Mouse (Mus musculus): ENCODE measurements at regions not wholly inside any gene's neighbourhood (a gene's known extent, or its start where the extent isn't known, plus 50 kb on each side); places are given as distances from the start of the nearest gene placed in this dataset.

DNA sequence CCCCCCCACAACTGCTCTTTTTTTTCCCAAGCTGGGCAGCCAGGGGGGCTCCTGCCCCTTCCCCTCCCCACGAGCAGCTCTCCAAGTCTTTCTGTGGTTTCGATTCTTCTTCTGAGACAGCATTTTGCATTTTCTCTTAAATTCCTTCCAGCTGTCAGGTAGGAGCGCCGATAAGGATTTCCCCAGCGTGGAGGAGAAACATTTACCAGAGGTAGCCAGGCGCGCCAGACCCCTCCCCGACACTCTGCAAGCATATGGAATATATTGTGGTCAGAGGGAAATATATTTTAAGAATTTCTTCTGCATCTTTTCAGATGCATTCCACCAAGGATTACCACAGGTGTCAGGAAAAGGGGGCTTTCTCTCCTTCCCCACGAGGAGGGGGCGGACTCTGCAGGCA is 111.9 kb downstream of the Tbx5 start:
- H3K36me3 ChIP-seq = no peaks in the 10 kb centered on the region
- peak; percentile 65; the same call in 1 of the 2 replicates for ATAC-seq (ENCODE audit: insufficient number of reproducible peaks, insufficient read depth, low FRiP score, low TSS enrichment)
- peak overlapping the region; percentile 63; the same call in 1 of the 2 replicates for H3K27ac ChIP-seq
- peak overlapping the region; percentile 32 for H3K4me2 ChIP-seq (replicated peaks)
- H3K9me3 ChIP-seq = no peaks in the 10 kb centered on the region
- WGBS = 26% methylated on average over 10 of the region's 10 CpGs
- H3K27me3 ChIP-seq = no peaks in the 10 kb centered on the region
- no peak overlapping the region for H3K4me3 ChIP-seq
- H3K4me1 ChIP-seq = peaks cover 16% of the 10 kb centered on the region
- no peak overlapping the region for H3K9ac ChIP-seq

DNA sequence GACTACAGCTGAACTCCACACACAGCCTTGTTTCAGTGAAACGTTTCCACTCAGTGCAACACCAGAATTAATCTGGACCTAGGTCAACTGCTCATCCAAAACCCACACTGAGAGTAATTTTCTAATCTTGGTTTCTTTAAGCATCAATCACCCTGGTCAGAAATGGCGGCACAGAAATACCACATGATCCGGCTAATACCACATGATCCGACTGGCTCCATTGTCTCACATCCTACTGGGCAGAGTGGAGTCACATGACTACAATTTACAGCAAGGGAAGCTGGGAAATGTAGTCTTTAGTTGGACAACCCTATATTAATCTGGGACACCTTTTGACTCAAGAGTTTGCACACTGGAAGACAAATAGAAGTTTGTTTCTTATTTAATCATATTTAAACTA is 115.9 kb downstream of the Tbx5 start:
- no peaks in the 10 kb centered on the region for H3K36me3 ChIP-seq
- no peak for ATAC-seq (ENCODE audit: insufficient number of reproducible peaks, insufficient read depth, low FRiP score, low TSS enrichment)
- H3K9me3 ChIP-seq = no peaks in the 10 kb centered on the region
- no peak overlapping the region for H3K4me2 ChIP-seq (replicated peaks)
- H3K4me3 ChIP-seq = no peak overlapping the region
- no peak overlapping the region for H3K9ac ChIP-seq
- no peaks in the 10 kb centered on the region for H3K27me3 ChIP-seq
- H3K4me1 ChIP-seq = peaks cover 15% of the 10 kb centered on the region
- no peak overlapping the region for H3K27ac ChIP-seq
- 78% methylated on average over 4 of the region's 4 CpGs for WGBS

- Histone ChIP-seq H3K9ac (no peak overlapping the region), H3K4me2 (replicated peaks) (no peak overlapping the region), H3K4me1 (no peaks in the 10 kb centered on the region), H3K27ac (no peak overlapping the region), H3K36me3 (no peaks in the 10 kb centered on the region), H3K4me3 (no peak overlapping the region), H3K27me3 (no peaks in the 10 kb centered on the region), H3K9me3 (no peaks in the 10 kb centered on the region)
- WGBS = 86% methylated on average over 2 of the region's 2 CpGs
- no peak for ATAC-seq (ENCODE audit: insufficient number of reproducible peaks, insufficient read depth, low FRiP score, low TSS enrichment)
Observed at GRCm38 (mm10) chr5:119952085-119952484, 119.6 kb downstream of the Tbx5 start.

- ATAC-seq (ENCODE audit: insufficient number of reproducible peaks, insufficient read depth, low FRiP score, low TSS enrichment) = no peak
- Histone ChIP-seq H3K4me2 (replicated peaks) (no peak overlapping the region), H3K4me1 (no peaks in the 10 kb centered on the region), H3K27ac (no peak overlapping the region), H3K9ac (no peak overlapping the region), H3K36me3 (no peaks in the 10 kb centered on the region), H3K27me3 (no peaks in the 10 kb centered on the region), H3K9me3 (no peaks in the 10 kb centered on the region), H3K4me3 (no peak overlapping the region)
- WGBS = 87% methylated on average over 5 of the region's 5 CpGs
Observed at GRCm38 (mm10) chr5:119953189-119953588, 120.7 kb downstream of the Tbx5 start.

DNA sequence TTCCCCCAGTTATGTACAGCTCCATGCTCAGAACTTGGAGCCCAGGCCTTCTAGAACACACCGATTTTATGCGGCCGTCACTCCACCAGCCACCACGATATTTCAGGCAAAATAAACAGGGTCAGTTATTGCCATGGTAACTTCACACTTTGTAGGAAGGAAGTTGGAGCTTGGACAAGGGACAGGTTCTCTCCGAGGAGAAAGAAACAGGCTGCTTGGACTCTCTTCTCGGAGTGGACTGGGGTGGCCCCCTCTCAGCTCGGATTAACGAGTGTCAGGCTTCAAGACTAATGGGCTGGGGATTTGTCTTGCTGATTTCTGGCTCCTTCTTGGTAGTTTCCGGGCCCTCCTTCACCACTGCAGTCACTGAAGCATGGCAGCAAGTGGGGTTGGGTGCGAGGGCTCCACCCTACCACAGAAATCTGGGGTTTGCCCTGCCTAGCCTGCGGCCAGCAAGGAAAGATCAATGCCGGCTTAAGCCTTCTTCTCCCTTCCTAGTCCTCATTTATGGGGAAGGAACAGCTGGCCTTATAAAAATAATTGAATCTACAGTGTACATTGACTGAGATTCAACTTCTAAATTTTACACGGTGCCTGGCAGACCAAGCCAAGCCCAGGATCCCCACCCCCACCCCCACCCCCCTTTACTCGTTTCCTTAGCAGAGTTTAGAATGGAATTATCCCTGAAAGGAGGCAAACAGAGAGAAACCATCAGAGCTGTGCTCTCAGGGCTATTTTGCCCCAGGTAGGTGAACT is 121.5 kb downstream of the Tbx5 start:
- ATAC-seq (ENCODE audit: insufficient number of reproducible peaks, insufficient read depth, low FRiP score, low TSS enrichment) = no peak
- Histone ChIP-seq H3K9ac (no peak overlapping the region), H3K4me1 (0 out of 2 replicates have a peak, but pooled peaks cover 3% of the 10 kb centered on the region), H3K27me3 (no peaks in the 10 kb centered on the region), H3K36me3 (no peaks in the 10 kb centered on the region), H3K4me2 (replicated peaks) (no peak overlapping the region), H3K9me3 (no peaks in the 10 kb centered on the region), H3K27ac (no peak overlapping the region), H3K4me3 (no peak overlapping the region)
- 73% methylated on average over 14 of the region's 14 CpGs for WGBS

- no peaks in the 10 kb centered on the region for H3K27me3 ChIP-seq
- H3K4me2 ChIP-seq (replicated peaks) = 0 out of 2 replicates have a peak overlapping the region, but pooled peaks have one; percentile 17
- H3K9ac ChIP-seq = no peak overlapping the region
- H3K27ac ChIP-seq = no peak overlapping the region
- ATAC-seq (ENCODE audit: insufficient number of reproducible peaks, insufficient read depth, low FRiP score, low TSS enrichment) = no peak
- H3K9me3 ChIP-seq = no peaks in the 10 kb centered on the region
- WGBS = 24% methylated on average over 14 of the region's 14 CpGs
- no peak overlapping the region for H3K4me3 ChIP-seq
- H3K4me1 ChIP-seq = 0 out of 2 replicates have a peak, but pooled peaks cover 7% of the 10 kb centered on the region
- H3K36me3 ChIP-seq = no peaks in the 10 kb centered on the region
Observed at GRCm38 (mm10) chr5:119958942-119959341, 126.5 kb downstream of the Tbx5 start.

DNA sequence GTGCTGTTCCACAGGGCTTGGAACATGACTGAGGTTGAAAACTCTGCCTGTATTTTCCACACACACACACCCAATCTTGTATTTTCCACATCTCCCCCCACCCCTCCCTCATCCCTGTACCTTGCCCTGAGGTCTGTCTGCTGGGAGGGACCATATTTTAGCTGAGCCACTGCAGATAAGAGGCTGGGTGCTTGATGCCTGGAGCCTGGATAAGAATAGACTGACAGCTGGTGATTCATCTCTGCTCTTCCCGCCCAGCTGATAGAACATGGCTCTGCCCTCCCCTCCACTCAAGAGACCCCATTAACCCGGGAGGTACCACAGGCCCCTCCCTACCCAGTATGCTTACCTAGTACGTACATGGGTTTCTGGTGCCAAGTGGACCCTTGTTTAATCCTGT is 132.3 kb downstream of the Tbx5 start:
- H3K9me3 ChIP-seq = no peaks in the 10 kb centered on the region
- H3K27me3 ChIP-seq = no peaks in the 10 kb centered on the region
- no peak overlapping the region for H3K4me2 ChIP-seq (replicated peaks)
- ATAC-seq (ENCODE audit: insufficient number of reproducible peaks, insufficient read depth, low FRiP score, low TSS enrichment) = no peak
- no peak overlapping the region for H3K9ac ChIP-seq
- 67% methylated on average over 3 of the region's 3 CpGs for WGBS
- H3K4me3 ChIP-seq = no peak overlapping the region
- H3K4me1 ChIP-seq = no peaks in the 10 kb centered on the region
- no peaks in the 10 kb centered on the region for H3K36me3 ChIP-seq
- no peak overlapping the region for H3K27ac ChIP-seq

DNA sequence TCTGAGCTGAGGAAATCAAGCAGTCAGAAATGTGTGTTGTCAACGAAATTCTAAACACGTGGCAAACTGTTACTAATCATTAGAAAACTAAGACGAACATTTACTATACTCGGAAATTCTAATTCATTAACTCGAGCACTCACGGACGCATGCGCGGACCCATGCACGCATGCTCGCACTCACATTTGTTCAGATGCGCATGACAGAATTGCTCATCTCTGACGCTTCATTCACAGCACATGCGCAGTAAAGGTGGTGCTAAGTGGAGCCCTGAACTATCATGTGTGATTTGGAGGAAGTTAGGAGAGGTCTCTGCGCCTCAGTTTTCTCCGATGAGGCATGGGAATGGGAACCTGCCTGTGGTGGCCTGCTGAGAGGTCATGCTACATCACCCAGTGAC is 138.8 kb downstream of the Tbx5 start:
- no peaks in the 10 kb centered on the region for H3K36me3 ChIP-seq
- no peak overlapping the region for H3K4me3 ChIP-seq
- H3K4me1 ChIP-seq = peaks cover 6% of the 10 kb centered on the region
- ATAC-seq (ENCODE audit: insufficient number of reproducible peaks, insufficient read depth, low FRiP score, low TSS enrichment) = no peak
- no peak overlapping the region for H3K27ac ChIP-seq
- no peaks in the 10 kb centered on the region for H3K9me3 ChIP-seq
- 86% methylated on average over 16 of the region's 16 CpGs for WGBS
- no peak overlapping the region for H3K4me2 ChIP-seq (replicated peaks)
- 0 out of 2 replicates have a peak, but pooled peaks cover 3% of the 10 kb centered on the region for H3K27me3 ChIP-seq
- no peak overlapping the region for H3K9ac ChIP-seq

DNA sequence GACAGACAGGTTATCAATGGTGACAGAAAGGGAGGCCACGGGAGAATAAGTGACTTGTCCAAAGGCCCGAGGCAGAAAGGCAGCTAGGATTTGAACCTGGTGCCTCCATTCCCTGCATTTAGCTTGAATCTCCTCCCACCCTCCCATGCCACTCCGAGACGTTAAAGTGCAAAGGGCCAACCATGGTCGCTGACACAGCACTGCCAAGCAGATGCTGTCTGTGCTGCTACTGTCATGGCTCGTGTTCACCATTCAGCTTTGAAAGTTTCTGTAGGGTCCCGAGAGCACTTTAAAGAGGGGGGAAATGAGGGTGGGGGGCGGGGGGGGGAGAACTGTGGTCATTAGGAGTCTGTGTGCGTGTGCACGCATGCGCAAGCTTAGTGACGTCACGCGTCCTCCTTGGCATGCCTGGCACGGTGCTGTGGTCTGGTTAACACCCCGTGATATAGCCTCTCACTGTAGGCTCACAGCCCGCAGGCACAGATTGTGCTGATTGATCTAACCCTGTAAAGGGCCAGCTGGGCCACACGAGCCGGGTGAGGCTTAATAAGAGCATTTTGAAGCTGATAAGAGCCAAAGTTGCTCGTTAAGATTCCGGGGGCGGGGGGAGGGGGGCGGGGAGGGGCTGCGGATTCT is 140.5 kb downstream of the Tbx5 start:
- ATAC-seq (ENCODE audit: insufficient number of reproducible peaks, insufficient read depth, low FRiP score, low TSS enrichment) = no peak
- H3K4me3 ChIP-seq = no peak overlapping the region
- H3K4me1 ChIP-seq = peaks cover 14% of the 10 kb centered on the region
- H3K4me2 ChIP-seq (replicated peaks) = no peak overlapping the region
- H3K27me3 ChIP-seq = 0 out of 2 replicates have a peak, but pooled peaks cover 3% of the 10 kb centered on the region
- H3K36me3 ChIP-seq = no peaks in the 10 kb centered on the region
- 50% methylated on average over 24 of the region's 24 CpGs for WGBS
- H3K9me3 ChIP-seq = no peaks in the 10 kb centered on the region
- H3K27ac ChIP-seq = no peak overlapping the region
- H3K9ac ChIP-seq = no peak overlapping the region

DNA sequence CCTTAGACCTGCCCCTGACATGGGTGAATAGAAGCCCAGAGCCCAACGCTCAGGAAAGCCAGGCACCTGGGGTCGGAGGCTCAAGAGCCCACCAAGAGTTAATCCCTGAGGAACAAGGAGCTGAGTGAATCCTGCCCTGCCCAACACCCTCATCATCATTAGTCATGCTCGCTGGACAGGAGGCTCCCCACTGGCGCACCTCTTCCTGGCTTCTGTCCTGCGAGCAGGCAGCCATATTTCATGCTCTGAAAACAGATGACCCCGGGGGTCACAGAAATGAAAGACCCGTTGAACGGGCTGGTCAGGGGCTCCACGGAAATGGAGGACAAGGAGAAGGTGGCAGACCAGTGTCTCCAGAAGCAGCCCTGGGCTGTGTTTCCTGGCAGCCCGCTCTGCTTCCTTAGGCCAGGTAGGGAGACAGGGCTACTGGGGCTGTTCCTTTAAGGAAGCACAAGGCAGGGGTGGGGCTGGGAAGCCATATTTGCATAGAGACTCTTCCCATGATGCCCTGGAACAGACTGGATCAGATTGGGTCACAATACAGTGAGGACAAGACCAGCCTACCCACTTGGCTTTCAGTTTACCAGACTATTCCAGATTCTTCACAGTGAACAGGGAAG is 138.1 kb upstream of the Rbm19 start:
- ATAC-seq (ENCODE audit: insufficient number of reproducible peaks, insufficient read depth, low FRiP score, low TSS enrichment) = no peak
- peaks cover 21% of the 10 kb centered on the region for H3K4me1 ChIP-seq
- no peak overlapping the region for H3K27ac ChIP-seq

GRCm38 (mm10) chr5:119981111-119981807 is 135.0 kb upstream of the Rbm19 start:
- Histone ChIP-seq H3K27me3 (no peaks in the 10 kb centered on the region), H3K36me3 (no peaks in the 10 kb centered on the region), H3K27ac (no peak overlapping the region), H3K4me3 (no peak overlapping the region), H3K9me3 (no peaks in the 10 kb centered on the region), H3K4me2 (replicated peaks) (no peak overlapping the region), H3K4me1 (peaks cover 19% of the 10 kb centered on the region), H3K9ac (no peak overlapping the region)
- no peak; the same call in 1 of the 2 replicates for ATAC-seq (ENCODE audit: insufficient number of reproducible peaks, insufficient read depth, low FRiP score, low TSS enrichment)
- WGBS = 53% methylated on average over 17 of the region's 18 CpGs

More for the DNA sequence above, 138.1 kb upstream of the Rbm19 start:
- 36% methylated on average over 10 of the region's 10 CpGs for whole genome bisulfite sequencing
- no peaks in the 10 kb centered on the region for H3K36me3 ChIP-seq
- no peaks in the 10 kb centered on the region for H3K9me3 ChIP-seq
- no peak overlapping the region for H3K9ac ChIP-seq
- H3K4me2 ChIP-seq (replicated peaks) = no peak overlapping the region; the same call in 1 of the 2 replicates
- H3K27me3 ChIP-seq = no peaks in the 10 kb centered on the region
- no peak overlapping the region for H3K4me3 ChIP-seq

All from embryonic facial prominence, embryonic 12.5 days (tissue).